Mouse (Mus musculus) T-helper 1 cell (primary cell): ENCODE measurements around the gene Spred1.

ENCODE experiments used
- in situ Hi-C: fragments of 300-600 bp; cut with MboI, MseI; formaldehyde crosslinking; loops from one replicate; pipeline ENCODE4 v1.15.1; 2025; ENCODE audit warnings: high pct_unique_total_duplicates

Gene Spred1

DNA sequence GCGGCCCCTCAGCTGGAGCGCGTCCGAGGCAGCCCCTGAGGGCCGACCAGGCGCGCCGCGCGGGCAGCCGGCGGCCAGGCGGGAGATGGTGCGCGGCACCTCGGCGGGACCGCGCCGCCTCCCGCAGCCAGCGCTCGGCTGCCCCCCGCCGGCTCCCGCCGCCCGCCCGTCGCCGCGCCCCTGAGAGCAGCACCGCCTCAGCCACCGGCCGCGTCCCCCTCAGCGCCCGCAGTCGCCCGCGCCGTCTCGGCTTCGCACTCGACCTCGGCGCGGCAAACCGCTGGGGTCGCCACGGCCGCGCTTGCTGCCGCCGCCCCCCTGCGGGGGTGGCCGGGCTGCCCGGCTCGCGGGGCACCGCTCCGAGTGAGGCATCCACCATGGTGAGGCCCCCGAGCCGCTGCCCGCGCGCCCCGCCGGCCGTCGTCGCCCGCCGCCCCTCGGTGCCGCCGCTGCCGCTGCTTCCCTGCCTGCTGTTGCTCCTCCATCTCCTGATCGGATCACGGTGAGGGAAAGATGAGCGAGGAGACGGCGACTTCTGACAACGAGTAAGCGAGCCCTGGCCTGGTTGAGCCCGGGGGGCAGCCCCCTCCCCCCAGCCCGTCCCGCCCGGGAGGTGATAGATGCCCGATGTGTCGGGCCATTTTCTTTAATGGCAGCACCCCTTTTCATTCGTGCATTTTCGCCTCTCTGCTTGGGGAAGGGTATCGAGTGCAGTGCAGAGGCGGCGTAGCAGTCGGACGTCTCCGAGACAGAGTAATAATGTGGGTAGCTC is at the start of gene Spred1:
TSS of gene Spred1 (plus strand) at position 163 of the 772 bp plus-strand sequence.
- in situ Hi-C loops, result loop anchor here (10.0 kb wide), 1 partner anchor 193 kb away; no protein-coding TSS in a partner anchor

DNA sequence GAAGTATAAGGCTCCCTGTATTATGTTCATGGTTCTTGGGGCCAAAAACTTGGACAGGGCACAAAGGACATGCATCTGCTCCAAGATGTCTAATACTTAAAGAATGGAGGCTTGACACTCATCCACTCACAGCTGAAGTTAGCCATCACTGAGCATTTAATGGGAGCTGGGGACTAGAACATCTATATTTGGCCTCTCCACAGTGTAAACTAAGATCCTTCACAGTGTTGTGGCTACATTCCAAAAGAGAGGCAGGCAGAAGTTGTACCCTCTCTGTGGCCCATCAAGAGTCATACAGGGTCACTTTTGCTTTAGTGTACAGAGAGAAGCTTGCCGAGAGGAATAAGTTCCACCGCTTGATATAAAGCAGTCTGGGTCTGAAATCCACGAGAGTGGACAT is 49.6 kb upstream of the Spred1 start:
- in situ Hi-C loops, result loop anchor here (25.0 kb wide), 1 partner anchor 559 kb away; no protein-coding TSS in a partner anchor

DNA sequence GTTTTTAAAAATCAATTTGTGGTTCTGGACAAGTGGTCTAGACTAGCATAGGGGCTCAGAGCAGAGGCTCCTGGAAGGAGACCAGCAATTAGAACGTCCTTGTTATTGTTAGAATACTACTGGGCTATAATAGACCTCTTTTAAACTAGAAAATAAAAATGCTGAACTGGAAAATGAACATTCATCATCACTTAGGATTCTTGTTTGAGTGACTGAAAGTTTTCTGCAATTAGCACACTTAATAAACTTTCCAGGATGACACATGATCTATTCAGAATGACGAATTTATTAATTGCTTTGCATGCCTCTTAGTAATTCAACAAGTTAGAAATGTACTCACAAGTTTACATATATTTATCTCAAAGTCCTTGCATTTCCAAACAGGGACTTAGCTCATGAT is 42.5 kb upstream of the Spred1 start:
- in situ Hi-C loops, result no loop called here

DNA sequence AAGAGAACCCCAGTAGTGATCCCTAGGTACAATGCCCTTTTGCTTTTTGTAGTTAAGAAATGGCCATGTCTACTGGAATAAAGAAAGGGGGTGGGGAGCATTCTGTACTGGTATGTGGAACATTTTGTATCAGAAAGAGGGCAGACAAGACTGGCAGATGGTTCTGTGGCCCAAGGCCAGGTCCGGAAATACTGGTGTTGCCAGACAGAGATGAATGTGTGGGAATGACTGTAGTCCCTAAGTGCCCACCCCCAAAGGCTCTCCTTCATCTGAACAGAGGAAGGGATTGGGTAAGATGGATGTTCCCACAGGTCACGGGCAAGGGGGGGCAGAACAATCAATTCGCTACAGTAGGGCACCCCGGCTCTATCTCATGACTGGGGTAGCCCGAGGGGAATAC is 41.6 kb upstream of the Spred1 start:
- in situ Hi-C loops, result no loop called here

DNA sequence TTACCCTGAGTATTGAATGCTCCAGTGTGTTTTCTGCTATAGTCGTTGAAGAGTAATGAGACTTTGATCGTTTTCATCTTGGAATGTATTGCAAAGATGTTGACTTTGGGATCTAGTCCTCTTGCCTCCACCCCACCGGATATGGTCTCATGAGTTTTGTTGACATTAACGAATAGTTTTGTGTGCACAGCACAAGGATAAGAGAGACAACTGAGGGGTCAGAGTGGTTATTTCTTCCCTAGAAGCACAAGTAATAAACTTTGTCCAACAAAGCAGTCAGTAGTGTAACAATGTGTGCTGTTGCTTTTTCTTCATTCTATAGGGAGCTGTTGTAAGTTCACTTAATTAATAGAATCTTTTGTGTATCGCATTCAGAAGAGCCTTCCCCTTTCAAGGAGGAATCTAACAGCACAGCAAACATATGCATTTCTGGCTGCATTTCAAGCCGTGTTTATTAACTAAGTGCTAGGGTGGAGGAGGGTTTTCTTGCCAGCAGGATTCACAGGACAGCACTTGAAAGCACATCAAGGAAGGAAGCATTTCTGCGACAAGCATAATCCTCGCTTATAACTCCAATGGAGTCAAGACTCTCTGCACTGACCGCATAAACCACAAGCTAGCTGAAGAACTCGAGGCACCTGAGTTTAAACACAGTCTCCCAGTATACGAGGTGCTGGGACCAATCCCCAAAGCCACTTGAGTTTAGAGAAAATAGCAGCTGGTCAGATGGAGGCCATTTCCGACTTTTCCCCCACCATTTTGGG is 35.0 kb upstream of the Spred1 start:
- in situ Hi-C loops, result no loop called here

DNA sequence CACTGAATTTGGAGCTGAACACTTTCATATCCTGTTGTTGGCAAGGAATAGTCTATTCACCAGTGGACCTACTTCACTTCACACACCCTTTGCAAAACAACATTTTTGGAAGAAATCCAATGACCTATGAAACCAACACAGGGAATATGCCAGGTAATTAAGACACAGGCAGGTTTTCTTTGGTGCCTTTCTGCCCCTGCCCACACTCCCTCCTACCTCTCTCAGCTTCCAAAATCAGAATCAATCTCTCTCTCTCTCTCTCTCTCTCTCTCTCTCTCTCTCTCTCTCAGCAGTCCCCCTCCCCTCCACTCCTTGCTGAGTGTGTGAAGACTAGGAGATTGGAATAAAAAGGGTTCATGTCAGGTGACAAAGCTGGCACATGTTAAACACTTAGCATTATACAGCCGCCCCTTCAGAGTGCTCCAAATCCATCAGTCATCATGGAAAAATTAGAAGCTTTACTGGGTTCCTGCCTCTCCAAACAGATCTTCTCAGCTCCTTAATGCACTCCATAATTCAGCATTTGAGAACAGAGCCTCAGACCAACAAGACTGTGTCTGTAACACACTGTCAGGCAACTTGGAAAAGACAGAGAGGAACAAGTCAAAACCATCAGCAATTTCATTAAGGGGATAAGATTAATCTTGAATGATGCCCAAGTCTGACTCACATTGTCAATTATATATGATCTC is 34.3 kb upstream of the Spred1 start:
- in situ Hi-C loops, result no loop called here

DNA sequence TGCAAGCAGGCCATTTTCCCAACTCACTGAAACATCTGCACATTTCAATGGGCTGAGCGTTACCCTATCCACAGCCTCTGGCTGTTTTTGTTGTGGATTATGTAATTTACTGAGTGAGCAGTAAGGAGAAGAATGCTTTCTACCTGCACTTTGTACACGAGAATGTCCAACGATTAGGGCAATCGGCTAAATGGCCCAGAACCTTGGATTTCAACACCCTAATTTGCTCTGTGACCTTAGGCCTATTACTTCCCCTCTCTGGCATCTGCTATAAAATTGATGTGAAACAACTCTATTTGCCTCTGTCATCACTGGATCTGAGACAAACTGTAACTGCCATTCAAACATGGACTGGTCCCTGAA is 33.7 kb upstream of the Spred1 start:
- in situ Hi-C loops, result no loop called here

DNA sequence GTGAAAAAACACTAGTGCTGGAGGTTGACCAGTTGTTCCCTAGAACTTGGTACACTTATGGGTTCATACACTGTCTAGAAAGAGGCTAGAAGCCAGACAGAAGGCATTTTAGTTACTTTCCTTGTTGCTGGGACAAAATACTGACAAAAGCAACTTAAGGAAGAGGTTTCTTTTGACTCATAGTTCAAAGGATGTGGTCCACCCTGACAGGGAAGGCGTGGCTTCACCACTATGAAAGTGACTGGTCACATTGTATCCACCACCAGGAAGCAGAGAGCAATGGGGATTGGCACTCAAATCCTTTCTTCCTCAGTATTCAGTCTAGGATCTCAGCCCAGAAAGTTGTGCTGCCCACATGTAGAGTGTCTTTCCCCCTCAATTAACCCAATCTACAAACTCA is 31.7 kb upstream of the Spred1 start:
- in situ Hi-C loops, result no loop called here

DNA sequence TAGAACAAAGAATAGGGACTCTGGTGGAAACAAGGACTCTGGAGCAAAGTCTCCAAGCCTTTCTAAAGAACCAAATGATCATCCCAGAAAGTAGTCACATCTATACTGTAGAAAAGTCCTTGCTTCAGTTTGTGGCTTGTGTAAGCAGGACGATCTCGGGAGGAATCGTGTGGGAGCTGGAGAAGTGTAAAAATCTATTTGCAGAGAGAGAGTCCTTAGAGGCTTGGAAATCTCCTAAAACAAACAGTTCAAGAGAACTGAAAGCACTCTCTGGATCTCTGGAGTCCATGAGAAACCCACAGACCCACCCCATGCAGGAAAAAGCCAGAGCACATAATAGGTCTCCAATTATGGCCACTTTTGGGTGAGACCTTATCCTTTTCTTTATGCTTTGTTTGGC is 31.1 kb upstream of the Spred1 start:
- in situ Hi-C loops, result no loop called here

DNA sequence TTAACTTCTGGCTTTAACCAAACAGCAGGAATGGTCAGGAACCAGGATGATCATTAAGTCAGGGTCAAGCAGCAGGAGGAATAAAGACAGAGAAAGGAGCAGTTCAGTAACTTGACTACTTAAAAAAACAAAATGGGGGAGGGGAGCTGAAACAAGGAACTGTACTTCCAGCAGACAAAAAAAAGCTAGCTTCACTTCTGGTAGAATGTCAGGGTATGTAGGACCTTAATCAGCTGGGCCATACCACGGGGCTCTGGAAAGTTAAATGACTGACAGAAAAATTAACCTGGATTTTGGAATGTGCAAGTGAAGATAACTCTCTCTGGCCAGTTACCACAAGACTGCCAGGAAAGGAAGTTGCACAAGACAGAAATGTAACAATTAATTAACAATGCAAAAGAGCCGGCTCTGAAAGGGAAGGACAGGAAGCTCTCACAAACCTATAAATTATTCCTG is 28.2 kb upstream of the Spred1 start:
- in situ Hi-C loops, result no loop called here

DNA sequence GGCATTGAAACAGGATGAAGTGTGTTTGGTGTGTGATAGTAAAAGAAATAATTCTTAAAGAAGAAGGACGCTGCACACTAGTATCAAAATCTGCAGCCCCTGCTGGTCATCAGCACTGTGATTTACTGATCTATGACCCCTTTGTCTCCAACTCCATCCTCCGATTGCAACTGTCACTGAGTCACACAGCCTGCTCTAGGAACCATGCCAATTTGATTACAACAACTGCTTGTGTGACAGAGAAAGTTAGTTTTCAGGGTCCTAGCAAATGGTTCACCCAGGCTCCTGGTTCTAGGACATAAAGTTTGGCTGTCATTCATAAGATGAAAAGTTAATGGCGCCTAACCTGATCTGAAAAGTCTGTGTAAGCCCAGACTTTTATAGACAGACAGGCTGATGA is 25.7 kb upstream of the Spred1 start:
- in situ Hi-C loops, result no loop called here

DNA sequence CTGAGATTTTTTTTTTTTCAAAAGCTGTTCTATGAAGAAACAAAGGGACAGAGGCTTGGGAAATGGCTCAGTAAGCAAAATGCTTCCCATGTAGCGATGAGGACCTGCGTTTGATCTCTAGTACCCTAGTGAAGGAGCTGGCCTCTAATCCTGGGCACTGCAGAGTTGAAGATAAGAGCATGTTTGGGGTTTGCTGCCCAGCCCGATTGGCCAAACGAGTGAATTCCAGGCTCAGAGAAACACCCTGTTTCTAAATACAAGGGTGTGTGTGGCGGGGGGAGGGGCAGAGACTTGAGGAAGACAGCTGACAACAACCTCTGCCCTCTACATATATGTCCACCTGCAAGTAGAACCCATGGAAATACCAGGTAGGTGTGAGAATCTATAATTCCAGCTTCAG is 23.9 kb upstream of the Spred1 start:
- in situ Hi-C loops, result no loop called here

DNA sequence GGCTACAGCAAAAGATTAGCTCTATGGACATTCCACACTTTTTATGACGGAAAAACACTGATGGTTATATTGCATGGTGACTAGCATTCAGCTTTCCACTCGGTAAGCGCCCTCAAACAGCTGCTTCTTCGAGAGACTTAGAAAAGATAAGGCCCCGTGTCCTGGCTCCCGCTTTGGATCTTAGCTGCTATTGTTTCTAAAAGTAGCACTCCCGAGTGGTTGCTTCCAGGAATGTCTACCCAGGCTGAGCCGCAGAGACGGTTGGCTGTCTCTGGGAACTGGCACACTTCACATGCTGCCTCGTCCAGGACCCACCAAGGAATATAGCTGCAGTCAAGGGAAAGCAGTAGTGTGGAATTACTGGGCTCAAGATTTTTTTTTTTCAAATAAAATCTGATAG is 21.9 kb upstream of the Spred1 start:
- in situ Hi-C loops, result no loop called here

DNA sequence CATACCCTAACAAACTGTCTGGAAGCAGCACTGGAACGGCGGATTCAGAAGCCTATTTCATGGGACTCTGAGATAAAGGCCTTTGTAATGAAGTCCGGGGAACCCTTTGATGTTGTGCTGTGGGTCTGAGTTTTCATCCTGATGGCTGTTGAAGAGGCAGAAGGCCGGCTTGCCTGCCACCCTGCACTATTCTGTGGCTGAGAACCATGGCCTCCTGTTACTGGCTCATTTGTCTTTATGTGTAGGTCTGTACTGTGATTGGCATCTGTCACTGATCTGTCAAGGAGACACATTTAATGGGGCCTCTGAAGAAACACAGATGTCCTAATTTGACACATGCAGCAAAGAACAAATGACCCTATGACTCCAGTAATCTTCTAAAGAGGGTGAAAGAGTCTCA is 17.7 kb upstream of the Spred1 start:
- in situ Hi-C loops, result no loop called here

DNA sequence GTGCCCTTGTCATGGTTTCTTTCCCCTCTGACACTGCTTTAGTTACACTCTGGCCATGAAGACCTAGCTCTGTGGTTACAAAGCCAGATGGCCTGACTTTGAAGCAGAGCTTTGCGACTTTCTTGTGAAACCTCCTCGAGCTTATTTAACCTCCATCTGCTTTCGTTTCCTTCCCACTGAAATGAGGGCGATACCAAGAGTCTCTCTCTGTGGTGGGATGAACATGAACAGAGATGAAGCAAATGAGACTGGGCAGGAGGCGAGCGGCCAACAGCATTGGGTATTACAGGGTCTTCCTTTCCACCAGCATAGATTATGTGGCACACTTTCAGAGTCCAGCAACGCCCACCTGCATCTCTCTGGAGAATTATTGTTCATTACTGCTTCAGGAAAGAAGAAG is 15.8 kb upstream of the Spred1 start:
- in situ Hi-C loops, result no loop called here

DNA sequence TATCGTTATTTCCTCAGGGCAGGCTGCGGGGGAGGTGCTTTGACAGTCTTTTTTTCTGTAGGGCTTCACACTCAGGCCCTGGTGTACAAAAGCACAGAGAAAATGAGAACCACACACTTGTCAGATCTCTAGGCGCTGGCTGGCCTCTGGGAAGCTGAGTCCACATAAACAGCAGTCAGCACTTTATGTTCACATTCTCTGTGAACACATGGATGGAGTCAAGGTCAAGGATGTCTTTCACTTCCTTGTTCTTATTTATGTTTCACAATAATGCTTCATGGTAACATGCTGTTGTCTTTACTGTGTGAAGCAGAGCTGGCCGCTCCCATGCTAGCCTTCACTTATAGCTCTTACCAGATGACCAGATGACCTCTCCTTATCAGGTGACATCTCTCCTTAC is 13.1 kb upstream of the Spred1 start:
- in situ Hi-C loops, result no loop called here

DNA sequence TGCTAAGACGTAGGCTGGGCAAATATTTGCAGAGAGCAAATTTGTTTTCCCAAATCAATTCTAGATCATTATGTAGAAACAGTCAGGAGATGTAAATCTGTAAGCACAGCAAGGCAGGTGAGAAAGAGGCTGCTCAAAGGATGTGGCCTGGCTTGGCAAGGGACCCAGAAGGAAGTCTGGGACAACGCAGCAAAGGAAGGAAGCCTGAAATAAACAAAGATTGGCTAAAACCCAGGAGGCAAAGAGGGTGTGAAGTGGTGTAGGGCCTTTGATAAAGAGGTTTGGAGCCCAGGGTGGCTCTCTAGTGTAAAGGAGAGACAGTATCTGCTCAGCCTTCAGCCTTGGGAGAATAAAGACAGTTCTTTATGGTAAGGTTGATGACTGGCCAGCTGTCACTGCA is 11.9 kb upstream of the Spred1 start:
- in situ Hi-C loops, result no loop called here

DNA sequence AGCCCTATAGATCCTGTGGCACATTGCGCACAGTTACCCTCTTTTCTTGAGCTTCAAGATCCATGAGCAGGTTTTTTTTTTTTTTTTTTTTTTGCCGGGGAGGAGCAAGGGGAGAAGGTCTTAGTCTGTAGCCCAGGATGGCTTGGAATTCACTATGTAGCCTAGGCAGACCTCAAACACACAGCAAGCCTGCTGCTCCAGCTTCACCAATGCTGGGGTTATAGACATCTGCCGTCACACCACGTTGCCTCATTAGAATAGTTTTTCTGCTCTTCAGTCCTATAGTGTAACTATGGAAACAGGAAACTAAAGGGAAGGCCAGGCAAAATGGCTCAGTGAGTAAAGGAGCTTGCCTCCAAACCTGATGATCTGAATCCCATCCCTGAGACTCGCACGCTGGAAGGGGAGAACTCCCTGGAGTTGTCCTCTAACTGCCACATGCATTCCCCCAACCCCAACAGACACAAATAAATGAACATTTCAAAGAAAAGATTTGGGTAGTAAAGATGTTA is 10.8 kb upstream of the Spred1 start:
- in situ Hi-C loops, result no loop called here

DNA sequence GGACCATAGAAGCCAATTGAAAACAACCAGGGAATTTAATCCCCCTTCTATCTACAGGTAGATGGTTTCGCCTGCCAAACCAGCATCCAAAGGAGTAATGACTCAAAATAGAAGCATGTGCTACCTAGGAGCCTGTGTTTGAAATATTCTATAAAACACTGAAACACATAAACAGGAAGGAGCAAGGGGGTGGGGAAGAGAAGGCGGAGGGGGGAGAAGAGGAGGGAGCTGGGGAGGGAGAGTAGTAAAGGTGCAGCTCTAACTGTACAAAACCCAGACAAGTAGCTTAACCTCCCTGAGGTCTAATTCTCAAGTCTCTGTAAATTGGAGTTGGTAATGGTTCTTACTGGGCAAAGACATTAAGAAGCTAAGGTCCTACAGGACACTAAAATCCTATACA is 7.9 kb upstream of the Spred1 start:
- in situ Hi-C loops, result no loop called here

DNA sequence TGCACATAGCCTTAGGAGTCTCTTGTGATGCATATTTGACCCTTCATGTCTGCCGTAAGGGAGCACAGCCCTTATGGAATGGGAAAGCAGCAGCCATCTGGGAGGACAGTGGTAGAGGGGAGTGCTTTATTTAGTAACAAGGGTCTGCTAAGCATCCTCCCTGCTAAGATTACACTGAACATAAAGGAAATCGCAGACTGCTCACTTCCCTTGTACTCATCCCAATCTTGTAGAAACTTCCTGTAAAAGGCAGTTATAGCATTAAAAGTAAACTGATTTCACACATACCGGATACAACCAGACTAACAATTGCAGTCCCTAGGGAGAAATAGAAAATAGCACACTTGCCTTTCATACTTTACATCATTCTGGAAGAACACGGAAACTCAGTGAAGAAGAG is 7.4 kb upstream of the Spred1 start:
- in situ Hi-C loops, result no loop called here

DNA sequence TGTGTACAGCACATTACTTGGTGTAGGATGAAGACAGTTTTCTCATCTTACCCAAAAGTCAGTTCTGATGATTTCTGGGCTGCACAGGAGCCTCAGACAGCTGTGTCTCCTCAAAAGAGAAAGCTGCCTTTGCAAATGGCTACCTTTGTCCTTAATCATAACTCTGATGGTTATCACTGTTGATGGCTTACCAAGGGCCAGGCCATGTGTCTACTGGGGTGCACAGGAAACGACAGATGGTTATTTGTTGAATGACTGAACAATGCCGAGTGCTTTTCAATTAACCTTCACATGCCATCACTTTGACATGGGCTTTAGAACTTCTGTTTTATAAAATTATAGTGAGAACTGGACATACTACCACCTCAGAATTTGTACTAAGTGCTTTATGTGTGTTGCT is 2.7 kb upstream of the Spred1 start:
- in situ Hi-C loops, result no loop called here
